Mouse (Mus musculus): ENCODE results near the gene Il22ra1. TPM values are rescaled to one million over a fixed set of nuclear protein-coding genes. Genes with fewer than 3 reads are reported as not detected.
A peak's percentile ranks its signal among the peaks of the same experiment; 100 is the strongest.

Il22ra1 gene
- polyA plus RNA-seq, 1 experiment, result 171 TPM

DNA sequence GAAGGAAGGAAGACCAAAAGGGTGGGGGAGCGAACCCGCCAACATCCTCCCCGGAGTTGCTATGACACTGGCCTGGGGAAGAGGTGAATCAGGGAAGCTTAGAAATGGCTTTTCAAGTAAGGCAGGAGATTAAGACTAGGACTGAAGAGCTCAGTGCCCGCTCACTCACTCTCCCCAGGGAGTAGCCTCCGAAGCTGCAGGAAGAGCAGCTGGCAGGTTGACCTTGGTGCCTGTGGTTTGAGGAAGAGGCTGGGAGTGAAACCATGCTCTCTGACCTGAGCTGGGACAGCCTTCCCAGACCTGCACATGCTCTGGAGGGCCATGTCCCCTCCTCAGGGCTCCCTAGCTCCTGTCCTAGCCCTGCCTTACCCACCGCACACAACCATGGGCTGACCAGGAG is 30.9 kb downstream of the Il22ra1 start:
- Histone ChIP-seq H3K4me3 (ENCODE audit: low read depth, low read length) (no peak overlapping the region), H3K36me3 (ENCODE audit: control insufficient read depth, insufficient read depth, low read length) (peaks cover 7% of the 10 kb centered on the region; the same call in 1 of the 2 replicates), H3K27me3 (ENCODE audit: control insufficient read depth, insufficient read depth, low read length) (no peaks in the 10 kb centered on the region), H3K4me1 (ENCODE audit: control insufficient read depth, insufficient read depth, insufficient read length, low read length) (peaks cover 17% of the 10 kb centered on the region), H3K27ac (ENCODE audit: insufficient read depth, low read depth, low read length) (no peak overlapping the region)
- 41% methylated on average over 6 of the region's 6 CpGs for WGBS
- TF ChIP-seq CTCF (IDR thresholded peaks at IDR 0.05; ENCODE audit: extremely low read depth, insufficient read length, insufficient replicate concordance, low read depth, low read length) (no peak), POLR2A (IDR thresholded peaks at IDR 0.05; ENCODE audit: low read depth, low read length) (no peak)

DNA sequence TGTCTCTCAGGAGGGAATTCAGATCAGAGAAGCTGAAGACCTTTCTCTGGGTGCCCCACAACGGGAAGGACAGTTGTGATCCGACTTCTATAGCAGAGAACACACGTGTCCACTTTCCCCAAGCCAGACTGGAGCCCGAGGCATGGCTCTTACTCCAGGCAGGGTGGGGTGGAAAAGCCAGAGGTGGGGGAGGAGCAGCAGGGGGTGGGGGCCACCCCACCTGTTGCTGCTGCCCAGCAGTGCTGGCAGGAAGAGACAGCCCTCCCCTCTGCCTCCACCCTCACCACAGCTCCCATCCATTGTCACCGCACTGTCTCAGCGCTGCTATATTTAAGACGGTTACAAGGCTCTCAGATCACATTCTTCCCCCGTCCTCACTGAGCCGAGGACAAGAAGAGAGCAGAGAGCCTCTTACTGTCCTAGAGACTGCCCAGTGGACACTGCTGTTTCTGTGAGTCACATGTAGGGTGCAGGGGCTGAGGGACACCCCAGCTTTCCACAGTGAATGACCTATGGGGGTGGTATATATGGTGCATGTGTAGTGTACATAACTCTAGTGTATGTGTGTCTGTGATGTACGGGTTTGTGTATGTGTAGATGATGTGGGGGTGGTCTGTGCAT is 31.5 kb downstream of the Il22ra1 start, which contains the start of gene Myom3:
Gene Myom3 (plus strand): TSS at position 360 of the 621 bp plus-strand sequence.
- no peak within 1 kb of the TSS for H3K4me3 ChIP-seq (ENCODE audit: low read depth, low read length)
- WGBS, result 70% methylated on average over 10 of the region's 10 CpGs
- H3K4me1 ChIP-seq (ENCODE audit: control insufficient read depth, insufficient read depth, insufficient read length, low read length), result peaks cover 17% of the 10 kb centered on the region
- TF ChIP-seq CTCF (IDR thresholded peaks at IDR 0.05; ENCODE audit: extremely low read depth, insufficient read length, insufficient replicate concordance, low read depth, low read length) (no peak), POLR2A (IDR thresholded peaks at IDR 0.05; ENCODE audit: low read depth, low read length) (no peak)
- H3K27ac ChIP-seq (ENCODE audit: insufficient read depth, low read depth, low read length), result no peak within 1 kb of the TSS
- H3K36me3 ChIP-seq (ENCODE audit: control insufficient read depth, insufficient read depth, low read length), result peaks cover 4% of the 10 kb centered on the region; the same call in 1 of the 2 replicates
- no peaks in the 10 kb centered on the region for H3K27me3 ChIP-seq (ENCODE audit: control insufficient read depth, insufficient read depth, low read length)

DNA sequence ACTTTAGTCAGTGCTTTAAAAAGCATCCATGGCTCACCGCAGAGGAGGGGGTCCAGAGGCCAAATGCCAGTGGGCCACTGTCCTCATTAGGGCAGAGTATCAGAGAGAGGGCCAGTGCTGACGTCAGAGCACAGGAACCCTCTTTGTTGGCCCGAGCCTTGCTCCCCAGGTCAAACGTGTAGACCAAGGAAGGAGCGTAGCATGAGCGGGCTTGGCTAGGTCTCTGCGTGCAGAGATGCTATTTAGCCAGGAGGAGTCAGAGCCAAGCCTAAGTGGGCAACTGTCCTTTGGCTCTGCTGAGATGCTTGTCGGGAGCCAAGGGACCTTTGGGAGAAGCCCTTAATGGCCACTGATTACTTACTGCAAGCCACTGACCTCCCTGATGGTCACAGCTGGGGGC is 33.1 kb downstream of the Il22ra1 start:
- no peak overlapping the region for H3K4me3 ChIP-seq (ENCODE audit: low read depth, low read length)
- no peak overlapping the region for H3K27ac ChIP-seq (ENCODE audit: insufficient read depth, low read depth, low read length)
- H3K27me3 ChIP-seq (ENCODE audit: control insufficient read depth, insufficient read depth, low read length), result no peaks in the 10 kb centered on the region
- H3K4me1 ChIP-seq (ENCODE audit: control insufficient read depth, insufficient read depth, insufficient read length, low read length), result peaks cover 14% of the 10 kb centered on the region
- no peaks in the 10 kb centered on the region for H3K36me3 ChIP-seq (ENCODE audit: control insufficient read depth, insufficient read depth, low read length)
- no peak for TF ChIP-seq POLR2A (IDR thresholded peaks at IDR 0.05; ENCODE audit: low read depth, low read length)
- no peak for TF ChIP-seq CTCF (IDR thresholded peaks at IDR 0.05; ENCODE audit: extremely low read depth, insufficient read length, insufficient replicate concordance, low read depth, low read length)
- 81% methylated on average over 8 of the region's 8 CpGs for WGBS

DNA sequence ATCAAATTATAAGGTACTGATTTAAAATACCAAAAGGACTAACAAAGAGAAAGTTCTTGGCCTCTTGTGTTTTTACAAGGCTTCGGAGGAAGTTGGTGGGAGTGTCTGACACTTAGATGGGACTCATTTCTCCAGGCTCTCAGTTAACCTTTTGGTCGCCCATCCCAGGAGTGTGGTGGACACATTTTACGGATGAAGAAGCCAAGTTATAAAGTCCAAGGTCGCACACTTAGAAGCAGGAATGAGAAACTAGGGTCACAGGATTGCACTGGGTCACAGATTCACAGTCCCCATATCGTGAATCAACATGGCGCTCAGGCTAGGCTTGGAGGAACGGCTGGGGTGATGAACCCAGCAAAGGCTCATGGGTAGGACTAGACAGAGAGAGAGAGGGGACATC is 33.6 kb downstream of the Il22ra1 start:
- Histone ChIP-seq H3K27ac (ENCODE audit: insufficient read depth, low read depth, low read length) (no peak overlapping the region), H3K27me3 (ENCODE audit: control insufficient read depth, insufficient read depth, low read length) (no peaks in the 10 kb centered on the region), H3K4me3 (ENCODE audit: low read depth, low read length) (no peak overlapping the region), H3K36me3 (ENCODE audit: control insufficient read depth, insufficient read depth, low read length) (no peaks in the 10 kb centered on the region), H3K4me1 (ENCODE audit: control insufficient read depth, insufficient read depth, insufficient read length, low read length) (peaks cover 14% of the 10 kb centered on the region)
- WGBS, result 76% methylated on average over 7 of the region's 7 CpGs
- TF ChIP-seq CTCF (IDR thresholded peaks at IDR 0.05; ENCODE audit: extremely low read depth, insufficient read length, insufficient replicate concordance, low read depth, low read length), result no peak
- TF ChIP-seq POLR2A (IDR thresholded peaks at IDR 0.05; ENCODE audit: low read depth, low read length), result no peak

DNA sequence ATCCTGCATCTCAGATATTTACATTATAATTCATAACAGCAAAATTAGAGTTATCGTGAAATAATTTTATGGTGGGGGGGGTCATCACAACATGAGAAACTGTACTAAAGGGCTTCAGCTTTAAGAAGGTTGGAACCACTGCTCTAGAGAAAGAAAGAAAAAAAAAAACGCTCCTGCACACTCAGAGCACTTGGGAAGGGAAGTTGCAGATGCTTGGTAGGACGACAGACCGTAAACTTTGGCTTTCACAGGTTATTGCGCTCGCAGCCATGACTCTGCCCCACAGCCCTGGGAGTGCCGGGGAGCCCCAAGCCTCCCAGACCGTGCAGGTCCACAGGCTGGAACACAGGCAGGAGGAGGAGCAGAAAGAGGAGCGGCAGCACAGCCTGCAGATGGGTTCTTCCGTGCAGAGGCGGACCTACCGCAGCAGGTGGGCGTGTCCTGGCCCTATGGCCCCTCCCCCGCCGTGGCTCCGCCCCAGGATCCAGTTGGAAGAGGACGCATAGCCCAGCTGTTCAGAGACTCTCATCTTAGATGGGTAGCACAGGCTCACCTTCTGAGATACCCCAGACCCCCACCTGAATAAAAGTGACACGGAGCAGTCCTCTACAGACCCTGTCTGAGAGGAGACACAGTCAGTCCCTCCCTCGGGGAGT is 34.4 kb downstream of the Il22ra1 start:
- H3K27ac ChIP-seq (ENCODE audit: insufficient read depth, low read depth, low read length), result no peak overlapping the region
- peak overlapping the region; percentile 26; the same call in 1 of the 2 replicates for H3K4me3 ChIP-seq (ENCODE audit: low read depth, low read length)

DNA sequence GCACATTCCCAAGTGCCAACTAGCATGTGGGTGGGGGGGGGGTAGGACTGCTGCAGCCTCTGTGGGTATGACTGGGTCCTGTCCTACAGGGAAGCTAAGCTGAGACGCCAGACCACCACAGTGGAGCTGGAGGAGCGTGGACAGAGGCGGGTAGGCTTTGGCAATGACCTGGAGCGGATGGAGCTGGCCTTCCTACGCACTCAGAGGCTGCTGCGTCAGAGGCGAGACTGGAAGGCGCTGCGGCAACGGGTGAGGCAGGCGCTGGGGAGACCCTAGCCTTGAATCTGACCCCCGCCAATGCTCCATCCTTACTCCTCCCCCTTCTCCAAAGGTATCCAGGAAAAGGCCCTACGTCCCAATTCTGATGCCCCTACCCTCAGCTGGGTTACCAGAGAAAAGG is 36.7 kb downstream of the Il22ra1 start:
- no peaks in the 10 kb centered on the region for H3K36me3 ChIP-seq (ENCODE audit: control insufficient read depth, insufficient read depth, low read length)
- TF ChIP-seq POLR2A (IDR thresholded peaks at IDR 0.05; ENCODE audit: low read depth, low read length) (no peak), CTCF (IDR thresholded peaks at IDR 0.05; ENCODE audit: extremely low read depth, insufficient read length, insufficient replicate concordance, low read depth, low read length) (no peak)
- WGBS, result 93% methylated on average over 13 of the region's 13 CpGs
- H3K27ac ChIP-seq (ENCODE audit: insufficient read depth, low read depth, low read length), result no peak overlapping the region
- no peak overlapping the region for H3K4me3 ChIP-seq (ENCODE audit: low read depth, low read length)
- peaks cover 10% of the 10 kb centered on the region; the same call in 1 of the 2 replicates for H3K4me1 ChIP-seq (ENCODE audit: control insufficient read depth, insufficient read depth, insufficient read length, low read length)
- no peaks in the 10 kb centered on the region for H3K27me3 ChIP-seq (ENCODE audit: control insufficient read depth, insufficient read depth, low read length)

More for the DNA sequence above, 34.4 kb downstream of the Il22ra1 start:
- TF ChIP-seq POLR2A (IDR thresholded peaks at IDR 0.05; ENCODE audit: low read depth, low read length) (no peak), CTCF (IDR thresholded peaks at IDR 0.05; ENCODE audit: extremely low read depth, insufficient read length, insufficient replicate concordance, low read depth, low read length) (no peak)
- peaks cover 14% of the 10 kb centered on the region for H3K4me1 ChIP-seq (ENCODE audit: control insufficient read depth, insufficient read depth, insufficient read length, low read length)
- H3K36me3 ChIP-seq (ENCODE audit: control insufficient read depth, insufficient read depth, low read length), result no peaks in the 10 kb centered on the region
- no peaks in the 10 kb centered on the region for H3K27me3 ChIP-seq (ENCODE audit: control insufficient read depth, insufficient read depth, low read length)
- 5% methylated on average over 19 of the region's 19 CpGs for WGBS

DNA sequence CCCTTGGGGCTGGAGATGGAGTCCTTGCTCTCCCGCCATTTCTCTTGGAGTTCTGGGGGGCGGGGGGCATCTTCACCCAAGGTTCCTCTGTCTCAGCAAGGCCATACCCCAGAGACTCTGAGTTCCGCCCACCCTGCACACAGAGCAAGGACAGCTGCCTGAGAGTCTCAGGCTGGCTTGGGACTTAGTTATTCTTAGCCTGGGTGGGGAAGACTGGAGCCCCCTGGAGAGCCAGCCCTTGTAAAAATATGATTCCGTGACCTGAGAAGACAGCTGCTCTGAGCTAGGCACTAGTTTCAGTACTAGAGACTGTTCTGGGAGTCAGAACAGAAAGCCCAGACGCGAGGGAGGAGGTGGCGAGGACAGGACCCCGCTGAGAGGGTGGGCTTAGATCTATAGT is 37.7 kb downstream of the Il22ra1 start:
- no peaks in the 10 kb centered on the region for H3K27me3 ChIP-seq (ENCODE audit: control insufficient read depth, insufficient read depth, low read length)
- H3K36me3 ChIP-seq (ENCODE audit: control insufficient read depth, insufficient read depth, low read length), result no peaks in the 10 kb centered on the region
- TF ChIP-seq CTCF (IDR thresholded peaks at IDR 0.05; ENCODE audit: extremely low read depth, insufficient read length, insufficient replicate concordance, low read depth, low read length) (no peak), POLR2A (IDR thresholded peaks at IDR 0.05; ENCODE audit: low read depth, low read length) (no peak)
- H3K27ac ChIP-seq (ENCODE audit: insufficient read depth, low read depth, low read length), result no peak overlapping the region
- WGBS, result 84% methylated on average over 8 of the region's 8 CpGs
- peaks cover 10% of the 10 kb centered on the region; the same call in 1 of the 2 replicates for H3K4me1 ChIP-seq (ENCODE audit: control insufficient read depth, insufficient read depth, insufficient read length, low read length)
- no peak overlapping the region for H3K4me3 ChIP-seq (ENCODE audit: low read depth, low read length)
